Mouse (Mus musculus) lung, postnatal 14 days (tissue): ENCODE results near the gene Trak1.
A peak's percentile ranks its signal among the peaks of the same experiment; 100 is the strongest.

Experiments
- DNase-seq: peaks from one replicate; pipeline ENCODE4 v3.0.0; 2021

Trak1 gene

DNA sequence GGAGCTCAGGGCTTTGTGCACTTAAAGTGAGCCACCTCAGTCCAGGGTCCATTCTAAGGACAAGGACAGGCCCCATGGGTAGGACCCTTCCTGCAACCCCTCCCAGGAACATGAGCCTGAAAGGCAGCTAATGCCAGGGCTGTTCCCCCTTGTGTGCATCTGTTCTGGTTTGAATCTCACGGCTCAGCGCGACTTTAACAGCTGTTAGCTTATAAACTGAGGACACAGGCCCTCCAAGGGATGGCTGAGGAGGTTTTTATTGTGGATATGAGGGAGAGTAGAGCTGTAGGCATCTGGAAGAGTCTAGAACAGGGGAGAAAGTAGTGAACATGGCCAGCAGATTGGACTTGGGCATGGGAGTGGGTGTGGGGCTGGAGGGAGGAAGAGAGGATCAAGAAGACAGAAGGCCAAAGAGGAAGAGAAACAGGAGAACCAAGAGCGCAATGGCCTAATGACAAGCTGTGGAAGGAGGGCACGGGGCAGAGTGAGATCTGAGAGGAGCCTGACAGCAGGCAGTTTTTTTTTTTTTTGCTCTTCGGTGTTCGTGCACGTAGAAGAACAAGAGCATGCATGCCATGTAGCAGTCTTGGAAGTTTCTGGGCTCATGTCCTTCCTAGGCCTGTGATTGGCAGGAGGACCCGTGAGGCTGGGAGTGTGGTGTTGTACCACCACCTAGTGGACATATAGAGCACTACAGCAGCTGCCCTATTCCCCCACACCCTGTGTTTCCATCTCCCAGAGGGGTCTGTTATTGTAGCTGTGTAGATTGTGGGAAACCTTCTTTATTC, 77.0 kb downstream of the Trak1 start:
- DNase-seq = peak; percentile 70

DNA sequence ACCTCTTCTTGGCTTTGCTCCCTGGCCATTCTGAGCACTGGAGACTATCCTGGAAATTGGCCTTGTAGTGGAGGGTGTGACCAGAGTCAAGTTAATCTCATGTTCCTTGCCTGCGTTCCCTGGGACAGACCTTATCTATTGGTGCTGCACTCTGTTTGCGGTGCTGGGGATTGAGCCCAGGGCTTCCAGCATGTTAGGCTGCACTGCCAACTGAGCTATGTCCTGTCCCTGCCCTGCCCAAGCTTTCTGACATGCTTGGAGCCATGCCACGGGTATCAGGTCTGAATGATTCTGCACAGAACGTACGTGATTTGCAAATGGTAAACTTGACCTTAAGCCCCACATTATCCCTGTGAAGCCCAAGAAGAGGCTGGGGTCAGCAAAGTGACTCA, 77.6 kb downstream of the Trak1 start:
- DNase-seq = no peak

GRCm38 (mm10) chr9:121376094-121376493, 78.8 kb downstream of the Trak1 start:
- no peak for DNase-seq

- DNase-seq = no peak
These were observed 83.1 kb downstream of the Trak1 start for GRCm38 (mm10) chr9:121380310-121380920.

GRCm38 (mm10) chr9:121381678-121382297, 84.5 kb downstream of the Trak1 start:
- no peak for DNase-seq

DNA sequence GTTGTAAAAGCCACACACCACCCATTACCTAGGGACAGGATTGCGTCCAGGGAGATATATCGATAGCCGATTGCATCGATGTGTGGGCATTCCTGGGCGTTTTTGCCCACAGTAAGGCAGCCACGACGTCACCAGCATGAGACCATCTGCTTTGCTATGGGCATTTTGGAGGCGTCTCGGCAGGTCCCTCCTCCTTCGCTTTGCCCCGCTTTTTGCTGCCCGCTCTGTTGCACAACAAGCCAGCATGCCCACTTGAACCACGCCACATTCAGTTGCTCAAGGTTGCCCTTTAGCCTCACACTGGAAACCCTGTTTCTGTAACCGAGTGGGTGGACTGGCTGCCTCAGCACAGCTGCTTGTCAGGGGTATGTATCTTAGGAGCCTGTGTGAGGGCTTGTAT, 85.3 kb downstream of the Trak1 start:
- DNase-seq = peak; percentile 61

DNA sequence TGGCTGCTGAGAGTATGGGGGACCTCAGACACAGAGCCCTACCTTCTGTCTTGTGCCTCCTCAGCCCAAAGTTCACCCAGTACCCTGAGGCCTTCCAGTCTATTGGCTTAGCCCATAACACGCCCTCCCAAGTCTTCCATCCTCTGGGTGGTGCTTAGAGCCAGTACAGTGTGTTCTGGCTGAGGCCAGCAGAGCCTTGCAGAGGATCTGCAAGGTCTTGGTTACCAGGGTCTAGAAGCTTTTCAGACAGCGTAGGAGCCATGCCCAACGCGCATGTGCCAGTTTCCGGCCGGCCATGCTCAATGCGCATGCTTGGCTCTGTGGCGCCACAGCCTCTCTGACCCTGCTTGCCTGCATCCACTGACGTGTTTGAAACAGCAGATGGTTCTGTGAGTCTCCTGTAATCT, 85.9 kb downstream of the Trak1 start:
- no peak for DNase-seq

- no peak for DNase-seq
These were observed 87.3 kb downstream of the Trak1 start for GRCm38 (mm10) chr9:121384620-121385019.

DNA sequence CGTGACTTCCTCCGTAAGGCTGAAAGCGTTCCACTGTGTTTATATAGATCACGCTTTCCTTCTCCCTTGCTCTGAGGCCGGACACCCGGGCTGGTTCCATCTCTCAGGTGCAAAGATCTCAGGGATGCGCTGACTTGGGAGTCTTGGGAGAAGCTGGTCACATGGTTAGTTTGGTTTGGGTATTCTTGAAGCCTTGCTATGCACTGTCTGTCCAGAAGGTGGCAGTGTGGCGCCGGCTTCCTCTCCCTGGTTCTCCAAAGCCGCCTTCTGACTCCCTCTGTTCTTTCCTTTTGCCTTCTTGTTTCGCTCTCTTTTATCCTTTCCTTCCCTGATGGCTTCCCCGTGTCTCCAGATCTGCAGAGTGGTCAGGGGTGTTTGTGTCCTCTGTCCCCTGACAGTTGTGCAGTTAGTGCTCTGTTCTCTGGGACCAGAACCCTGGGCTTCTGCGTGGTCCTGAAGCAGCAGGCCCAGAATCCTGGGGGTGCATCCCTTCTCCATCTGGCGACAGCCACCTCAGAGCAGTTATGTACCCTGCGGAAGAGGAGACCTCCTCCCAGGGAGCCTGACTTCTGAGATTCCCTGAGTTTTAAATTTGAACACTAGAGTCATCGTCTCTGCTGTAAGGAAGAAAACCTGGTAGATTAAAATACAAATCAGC, 87.9 kb downstream of the Trak1 start:
- DNase-seq = peak; percentile 86

DNA sequence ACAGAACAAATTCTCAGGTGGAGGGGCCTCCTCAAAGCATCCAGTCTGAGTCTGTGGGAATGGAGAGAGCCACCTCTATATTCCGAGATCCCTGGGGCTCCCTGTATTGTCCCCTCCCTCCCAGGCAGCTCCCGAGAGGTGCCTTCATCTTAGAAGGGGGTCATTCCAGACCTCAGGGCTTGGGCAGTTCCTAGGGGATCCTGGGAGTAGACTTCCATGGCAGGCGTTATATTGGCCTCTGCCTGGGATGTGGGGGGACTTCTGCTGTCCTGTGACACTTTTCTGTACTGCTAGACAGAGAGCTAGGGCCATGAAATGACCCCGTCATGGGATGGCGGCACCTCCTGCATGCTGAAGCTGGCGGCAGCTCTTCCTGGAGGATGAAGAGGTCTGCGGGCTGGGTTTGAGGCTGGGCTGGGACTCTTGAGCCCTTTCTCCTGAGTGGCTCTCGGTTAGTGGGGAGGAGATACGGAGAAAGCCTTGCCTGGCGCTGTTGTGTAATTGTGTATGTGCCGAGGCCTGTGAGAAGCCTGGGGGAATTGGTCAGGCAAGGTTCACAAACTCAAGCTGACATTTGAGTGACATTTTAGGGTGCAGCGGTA, 88.5 kb downstream of the Trak1 start:
- no peak for DNase-seq

DNA sequence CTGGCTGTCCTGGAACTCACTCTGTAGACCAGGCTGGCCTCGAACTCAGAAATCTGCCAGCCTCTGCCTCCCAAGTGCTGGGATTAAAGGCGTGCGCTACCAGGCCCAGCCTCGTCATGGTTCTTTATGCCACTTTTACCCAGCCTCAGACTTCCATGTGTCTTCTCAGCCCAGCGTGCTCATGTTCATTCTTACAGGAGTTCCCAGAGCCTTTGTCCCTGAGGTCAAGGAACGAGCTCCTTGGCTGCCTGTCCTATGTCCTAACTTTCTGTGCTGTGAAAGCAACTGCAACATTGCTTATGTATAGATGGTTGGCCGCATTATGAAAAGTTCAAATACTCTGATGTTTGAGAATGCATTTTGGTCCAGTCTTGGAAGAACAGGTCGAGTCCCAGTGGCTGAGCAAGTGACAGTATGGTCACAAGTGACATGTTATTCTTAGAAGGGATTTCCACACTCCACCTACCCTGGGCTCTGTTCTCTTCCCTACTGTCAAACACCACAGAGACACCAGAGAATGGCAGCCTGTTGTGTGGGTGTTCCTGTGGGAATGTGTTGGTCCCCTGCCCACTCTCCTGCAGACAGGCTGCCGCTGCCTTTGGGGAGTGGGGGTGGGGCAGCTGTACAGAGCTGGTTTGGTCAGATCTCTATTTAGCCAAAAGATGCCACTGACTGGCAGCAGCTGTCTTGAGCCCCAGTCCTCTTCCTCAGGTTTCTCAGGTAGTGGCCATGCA, 90.4 kb downstream of the Trak1 start:
- DNase-seq = peak; percentile 41

- DNase-seq = no peak
These were observed 91.1 kb downstream of the Trak1 start for GRCm38 (mm10) chr9:121388273-121388931.

DNA sequence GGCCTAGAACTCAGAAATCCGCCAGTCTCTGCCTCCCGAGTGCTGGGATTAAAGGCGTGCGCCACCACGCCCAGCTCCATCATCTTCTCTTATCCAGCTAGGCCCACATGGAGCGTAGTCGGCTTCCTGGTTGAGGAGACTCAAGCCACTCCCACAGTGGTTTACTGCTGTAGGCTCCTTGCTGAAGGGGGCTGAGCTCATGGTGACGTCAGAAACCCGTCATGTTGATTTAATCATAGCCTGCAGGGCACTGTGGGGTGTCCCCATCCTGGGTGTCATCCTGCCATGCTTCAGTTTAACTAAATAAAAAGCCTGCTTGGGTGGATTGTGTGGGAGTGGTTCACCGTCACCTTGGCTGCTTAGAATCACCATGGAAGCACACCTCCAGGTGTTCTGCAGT, 92.0 kb downstream of the Trak1 start:
- no peak for DNase-seq

GRCm38 (mm10) chr9:121391898-121392297, 94.6 kb downstream of the Trak1 start:
- DNase-seq = no peak

DNA sequence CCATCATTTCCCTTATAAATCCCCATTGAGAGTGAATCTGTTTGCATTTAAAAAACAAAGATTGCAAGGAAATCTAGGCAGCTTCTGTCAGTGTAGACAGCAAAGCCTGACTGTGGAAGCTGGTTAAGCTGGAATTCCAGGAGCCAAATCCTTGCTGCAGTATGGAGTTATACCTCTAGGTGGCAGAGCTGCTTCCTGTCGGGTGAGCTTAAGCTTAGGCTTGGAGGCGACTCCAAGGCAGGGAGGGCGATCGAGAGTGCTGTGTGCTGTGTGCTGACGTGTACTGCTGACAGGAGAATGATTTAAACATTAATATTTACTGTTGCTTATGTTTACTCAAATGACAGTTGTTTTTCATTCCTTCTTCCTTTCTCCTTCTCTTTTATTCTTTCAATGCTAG, 95.1 kb downstream of the Trak1 start:
- peak; percentile 86 for DNase-seq

DNA sequence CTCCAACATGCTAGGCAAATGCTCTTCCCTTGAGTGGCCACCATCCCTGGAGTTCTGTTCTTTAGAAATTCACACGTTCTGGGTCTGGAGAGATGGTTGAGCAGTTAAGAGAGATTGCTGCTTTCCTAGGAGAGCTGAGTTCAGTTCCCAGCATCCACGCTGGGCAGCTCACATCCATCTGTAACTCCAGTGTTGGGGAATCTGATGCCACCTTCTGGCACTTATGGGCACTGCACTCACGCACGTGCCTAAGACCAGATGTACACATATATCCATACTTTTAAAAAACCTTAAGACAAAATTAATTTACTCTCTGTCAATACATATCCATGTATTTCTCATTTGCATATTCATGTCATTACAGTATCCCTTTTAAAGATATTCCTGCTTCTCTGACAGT, 95.8 kb downstream of the Trak1 start:
- no peak for DNase-seq

DNA sequence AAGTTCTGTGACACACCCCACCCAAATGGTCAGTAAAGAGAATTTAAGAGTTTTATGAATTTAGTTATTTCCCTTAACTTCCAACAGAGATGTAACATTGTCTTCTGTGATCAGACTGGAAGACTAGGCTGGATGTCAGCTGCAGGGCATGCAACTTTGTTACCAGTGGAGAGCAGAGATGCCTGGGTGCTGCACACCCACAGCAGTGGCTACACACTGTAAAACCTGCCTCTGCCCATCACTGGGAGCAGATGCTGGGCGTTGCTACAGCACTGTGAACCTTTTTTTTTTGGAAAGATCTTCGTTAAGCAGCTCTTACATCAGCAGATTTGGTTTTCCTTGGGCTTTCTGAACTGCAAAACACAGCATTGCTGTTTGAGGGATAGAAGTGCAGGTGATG, 97.6 kb downstream of the Trak1 start:
- DNase-seq = no peak

DNA sequence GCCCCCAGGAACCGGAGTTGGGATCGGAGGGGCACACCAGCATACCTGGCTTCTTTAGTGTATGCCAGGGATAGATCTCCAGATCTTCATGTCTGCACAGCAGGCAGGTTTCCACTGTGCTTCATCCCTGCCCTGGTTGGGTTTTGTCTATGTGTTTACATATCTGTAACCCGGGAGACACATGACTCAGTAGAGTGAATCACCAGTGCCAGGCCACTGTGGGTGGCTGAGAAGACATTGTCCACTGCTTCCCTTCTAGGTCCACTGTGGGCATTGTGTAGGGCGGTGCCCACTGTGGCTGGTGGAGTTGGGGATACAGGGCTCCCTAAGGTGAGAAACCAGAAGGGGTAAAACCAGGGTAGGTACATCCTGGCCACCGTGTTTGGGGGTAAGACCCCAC, 98.5 kb downstream of the Trak1 start:
- DNase-seq = no peak

GRCm38 (mm10) chr9:121398100-121398760, 100.9 kb downstream of the Trak1 start:
- DNase-seq = peak; percentile 63

GRCm38 (mm10) chr9:121398761-121399160, 101.5 kb downstream of the Trak1 start:
- DNase-seq = no peak

DNA sequence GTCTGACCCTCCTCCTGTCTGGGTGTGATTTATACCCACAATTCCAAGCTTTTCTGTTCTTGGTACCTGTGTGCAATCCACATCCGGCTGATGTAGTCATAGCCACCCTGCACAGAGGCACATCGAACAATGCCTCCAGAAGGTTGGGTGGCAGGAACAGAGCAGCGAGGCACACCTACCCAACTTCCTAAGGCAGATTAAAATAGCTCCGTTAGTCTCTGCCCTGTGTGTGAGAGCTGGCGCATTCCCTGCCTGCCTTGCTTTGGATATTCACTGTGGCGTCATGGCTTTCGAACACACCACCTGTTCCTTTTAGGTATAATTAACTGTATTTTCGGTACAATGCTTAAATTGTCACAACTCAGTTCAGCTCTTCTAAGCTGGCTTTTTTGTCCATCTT, 103.3 kb downstream of the Trak1 start:
- DNase-seq = no peak
